Mouse (Mus musculus) C2C12 (cell line): ENCODE results near the gene Hoxd10. TPM values are rescaled to one million over a fixed set of nuclear protein-coding genes. Genes with fewer than 3 reads are reported as not detected.

Experiments used
- H3K27me3 ChIP-seq: one replicate; pipeline ENCODE4 v1.6.1; 2011; ENCODE audit not compliant: control insufficient read depth, insufficient read depth, insufficient read length
- H3K36me3 ChIP-seq: one replicate; pipeline ENCODE4 v1.6.1; 2011; ENCODE audit not compliant: control insufficient read depth, insufficient read depth
- H3K4me3 ChIP-seq: one replicate; pipeline ENCODE4 v1.5.1; 2011; ENCODE audit warnings: mild to moderate bottlenecking, control low read depth; ENCODE audit not compliant: poor library complexity, insufficient read depth, severe bottlenecking
- H3K79me2 ChIP-seq: one replicate; pipeline ENCODE4 v1.6.1; 2011; ENCODE audit not compliant: control insufficient read depth, insufficient read depth
- H3K79me3 ChIP-seq: one replicate; pipeline ENCODE4 v1.6.1; 2011; ENCODE audit warnings: low read depth, control low read depth
- H3ac ChIP-seq: one replicate; pipeline ENCODE3; 2011; ENCODE audit warnings: low read depth; ENCODE audit not compliant: control insufficient read depth, insufficient read length
- CEBPB ChIP-seq: IDR thresholded peaks from one replicate; pipeline ENCODE4 v1.6.1; 2011; ENCODE audit warnings: low read depth, mild to moderate bottlenecking, control low read depth, moderate library complexity
- CTCF ChIP-seq: IDR thresholded peaks from one replicate; pipeline ENCODE4 v1.5.1; 2011; ENCODE audit not compliant: control insufficient read depth, insufficient read depth, insufficient read length
- FOSL1 ChIP-seq: IDR thresholded peaks from one replicate; pipeline ENCODE4 v1.8.0; 2011; ENCODE audit warnings: mild to moderate bottlenecking, low read length; ENCODE audit not compliant: poor library complexity, insufficient read depth, severe bottlenecking
- MAX ChIP-seq: IDR thresholded peaks from one replicate; pipeline ENCODE4 v1.6.1; 2011; ENCODE audit warnings: mild to moderate bottlenecking, control low read depth
- MYOD1 ChIP-seq: IDR thresholded peaks from one replicate; pipeline ENCODE4 v1.6.1; 2011; ENCODE audit warnings: low read depth; ENCODE audit not compliant: control insufficient read depth, insufficient read length
- MYOG ChIP-seq: IDR thresholded peaks from one replicate; pipeline ENCODE4 v1.6.1; 2011; ENCODE audit not compliant: control insufficient read depth, insufficient read length; ENCODE audit errors: extremely low read depth
- USF1 ChIP-seq: IDR thresholded peaks from one replicate; pipeline ENCODE4 v1.6.1; 2011; ENCODE audit warnings: low read depth, mild to moderate bottlenecking, control low read depth, moderate library complexity
- polyA plus RNA-seq: library from polyadenylated mRNA; unstranded; fragments of >200 nt; fragmentation: generic; extraction: Trizol; gene quantifications from one replicate; pipeline ENCODE4 v1.2.1, GENCODE M21; 2012; ENCODE audit warnings: missing spikeins

Gene Hoxd10
- polyA plus RNA-seq, 1 experiment, result not detected

GRCm38 (mm10) chr2:74707599-74707998 is 15.9 kb downstream of the Hoxd10 start:
- H3K27me3 ChIP-seq, result peaks cover 42% of the 10 kb centered on the region
- TF ChIP-seq MYOG, result no peak
- H3K4me3 ChIP-seq, result no peak overlapping the region
- H3K79me3 ChIP-seq, result no peaks in the 10 kb centered on the region
- H3K36me3 ChIP-seq, result no peaks in the 10 kb centered on the region
- no peak overlapping the region for H3ac ChIP-seq
- H3K79me2 ChIP-seq, result no peaks in the 10 kb centered on the region

GRCm38 (mm10) chr2:74708676-74709075 is 17.0 kb downstream of the Hoxd10 start:
- H3K79me2 ChIP-seq, result no peaks in the 10 kb centered on the region
- no peak for TF ChIP-seq CTCF
- no peak for TF ChIP-seq FOSL1
- TF ChIP-seq MYOD1, result no peak
- TF ChIP-seq USF1, result no peak
- no peak for TF ChIP-seq CEBPB
- TF ChIP-seq MAX, result no peak
- no peak for TF ChIP-seq MYOG
- H3K79me3 ChIP-seq, result no peaks in the 10 kb centered on the region
- H3K27me3 ChIP-seq, result peaks cover 42% of the 10 kb centered on the region
- no peak overlapping the region for H3ac ChIP-seq
- H3K4me3 ChIP-seq, result no peak overlapping the region
- no peaks in the 10 kb centered on the region for H3K36me3 ChIP-seq

GRCm38 (mm10) chr2:74709465-74710419 is 18.0 kb downstream of the Hoxd10 start:
- H3K36me3 ChIP-seq, result no peaks in the 10 kb centered on the region
- no peaks in the 10 kb centered on the region for H3K79me2 ChIP-seq
- no peak overlapping the region for H3ac ChIP-seq
- TF ChIP-seq CEBPB, result no peak
- H3K4me3 ChIP-seq, result no peak overlapping the region
- H3K79me3 ChIP-seq, result no peaks in the 10 kb centered on the region
- peaks cover 42% of the 10 kb centered on the region for H3K27me3 ChIP-seq

GRCm38 (mm10) chr2:74710929-74711543 is 19.3 kb downstream of the Hoxd10 start:
- H3K36me3 ChIP-seq, result no peaks in the 10 kb centered on the region
- H3K4me3 ChIP-seq, result no peak overlapping the region
- H3ac ChIP-seq, result no peak overlapping the region
- TF ChIP-seq MAX (no peak), FOSL1 (no peak), USF1 (no peak)
- no peaks in the 10 kb centered on the region for H3K79me3 ChIP-seq
- peaks cover 37% of the 10 kb centered on the region for H3K27me3 ChIP-seq
- H3K79me2 ChIP-seq, result no peaks in the 10 kb centered on the region

- TF ChIP-seq MYOD1, result no peak
- no peak for TF ChIP-seq CEBPB
- TF ChIP-seq CTCF, result no peak
- no peak for TF ChIP-seq USF1
- no peak for TF ChIP-seq MAX
- no peak for TF ChIP-seq FOSL1
- no peak for TF ChIP-seq MYOG
- Histone ChIP-seq H3K79me2 (no peaks in the 10 kb centered on the region), H3K4me3 (no peak within 1 kb of the TSS), H3K36me3 (no peaks in the 10 kb centered on the region), H3ac (no peak within 1 kb of the TSS), H3K79me3 (no peaks in the 10 kb centered on the region), H3K27me3 (peaks cover 43% of the 10 kb centered on the region)
These were observed 20.2 kb downstream of the Hoxd10 start, which contains the start of the genes Hoxd3 and Hoxd4 for GRCm38 (mm10) chr2:74711721-74712621. Gene Hoxd3, plus strand, starts transcription at chr2:74711927. Gene Hoxd4, plus strand, starts transcription at chr2:74711929.
